Mouse (Mus musculus): ENCODE results near the gene Tmc5.

The Tmc5 gene

DNA sequence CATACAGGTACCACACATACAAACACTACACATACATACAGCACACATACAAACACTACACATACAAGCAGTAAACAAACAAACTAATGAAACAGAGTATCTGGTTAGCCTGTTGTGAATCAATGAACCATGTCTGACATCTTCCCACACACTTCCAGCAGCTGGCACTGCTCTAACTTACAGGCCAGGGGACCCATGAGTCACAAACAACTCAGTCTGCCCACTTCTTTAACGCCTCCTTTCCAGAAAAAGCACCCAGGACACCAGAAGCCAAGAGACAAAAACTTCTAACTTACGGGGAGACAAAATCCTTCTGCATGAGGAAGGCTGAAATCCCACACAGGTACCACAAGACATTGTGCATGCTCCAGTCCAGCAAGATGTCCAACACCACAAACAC lies 94.2 kb downstream of the Tmc5 start:
- no peak for DNase-seq (ENCODE audit: low read depth, low spot score)

DNA sequence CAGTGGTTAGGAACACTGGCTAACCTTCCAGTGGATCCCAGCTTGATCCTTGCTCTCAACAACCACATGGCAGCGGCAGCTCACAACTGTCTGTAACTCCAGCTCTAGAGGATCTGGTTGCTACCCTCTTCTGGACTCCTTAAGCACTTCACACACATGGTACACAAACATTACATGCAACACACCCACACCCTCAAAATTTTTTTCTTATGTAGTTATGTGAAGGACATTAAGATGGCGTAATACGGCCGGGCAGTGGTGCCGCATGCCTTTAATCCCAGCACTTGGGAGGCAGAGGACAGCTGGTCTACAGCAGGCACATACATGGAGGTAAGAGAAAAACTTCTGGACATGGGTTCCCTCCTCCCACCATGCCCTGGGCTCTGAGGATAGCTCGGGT lies 99.0 kb downstream of the Tmc5 start:
- no peak for DNase-seq (ENCODE audit: low read depth, low spot score)

DNA sequence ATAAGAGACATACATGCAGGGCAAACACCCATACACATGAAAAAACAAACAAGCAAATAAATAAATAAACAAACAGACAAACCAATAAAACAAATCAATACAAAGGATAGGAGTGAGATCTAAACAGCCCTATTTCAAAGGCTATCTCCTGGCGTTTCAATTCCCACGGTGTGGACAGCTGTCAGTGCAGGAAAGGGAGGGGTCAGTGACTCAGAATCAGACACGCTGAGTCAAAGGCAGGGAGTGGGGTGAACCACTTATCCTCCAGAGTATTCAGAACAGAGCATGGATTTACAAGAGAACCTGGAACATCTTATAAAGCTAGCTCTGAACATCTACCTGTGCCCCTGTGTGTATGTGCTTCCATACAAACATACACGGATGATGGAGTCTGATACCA lies 100.1 kb downstream of the Tmc5 start:
- DNase-seq (ENCODE audit: low read depth, low spot score): no peak

DNA sequence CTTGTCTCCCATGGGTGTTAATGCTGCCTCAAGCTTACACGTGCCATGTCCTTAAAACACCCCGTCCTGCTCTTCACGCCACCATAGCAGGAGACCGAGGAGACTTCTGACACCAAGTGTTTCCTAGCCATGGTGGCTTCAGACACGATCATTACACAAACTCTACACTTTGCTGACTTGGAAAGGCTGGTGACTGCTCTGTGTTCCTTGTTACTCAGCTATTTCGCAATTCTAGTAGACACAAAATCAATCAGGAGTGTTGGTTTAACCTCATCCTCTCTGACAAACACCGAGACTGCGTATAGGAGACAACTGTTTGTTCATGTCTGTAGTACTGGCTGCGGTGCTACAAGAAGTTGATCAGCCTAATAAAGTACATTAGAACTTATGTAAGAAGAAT lies 101.8 kb downstream of the Tmc5 start:
- no peak for DNase-seq (ENCODE audit: low read depth, low spot score)

DNA sequence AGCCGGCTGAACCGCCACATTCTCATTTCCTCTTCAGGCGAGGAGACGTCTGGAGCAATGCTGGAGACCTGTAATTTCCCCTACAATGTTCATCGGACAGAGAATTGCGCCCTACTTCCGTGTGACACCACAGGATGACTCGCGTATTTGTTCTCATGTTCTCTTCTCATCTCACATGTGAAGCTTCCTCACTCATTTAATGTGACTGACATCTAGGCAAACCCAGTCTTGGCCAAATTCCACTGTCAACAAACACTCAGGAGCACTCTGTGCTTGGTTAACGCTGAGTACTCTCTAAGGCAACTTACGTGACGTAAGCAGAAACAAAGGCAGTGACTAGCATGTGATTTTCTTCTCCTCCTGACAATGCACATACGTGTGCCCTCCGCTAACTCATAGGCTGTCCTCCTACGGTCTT lies 106.1 kb downstream of the Tmc5 start:
- DNase-seq (ENCODE audit: low read depth, low spot score): no peak

DNA sequence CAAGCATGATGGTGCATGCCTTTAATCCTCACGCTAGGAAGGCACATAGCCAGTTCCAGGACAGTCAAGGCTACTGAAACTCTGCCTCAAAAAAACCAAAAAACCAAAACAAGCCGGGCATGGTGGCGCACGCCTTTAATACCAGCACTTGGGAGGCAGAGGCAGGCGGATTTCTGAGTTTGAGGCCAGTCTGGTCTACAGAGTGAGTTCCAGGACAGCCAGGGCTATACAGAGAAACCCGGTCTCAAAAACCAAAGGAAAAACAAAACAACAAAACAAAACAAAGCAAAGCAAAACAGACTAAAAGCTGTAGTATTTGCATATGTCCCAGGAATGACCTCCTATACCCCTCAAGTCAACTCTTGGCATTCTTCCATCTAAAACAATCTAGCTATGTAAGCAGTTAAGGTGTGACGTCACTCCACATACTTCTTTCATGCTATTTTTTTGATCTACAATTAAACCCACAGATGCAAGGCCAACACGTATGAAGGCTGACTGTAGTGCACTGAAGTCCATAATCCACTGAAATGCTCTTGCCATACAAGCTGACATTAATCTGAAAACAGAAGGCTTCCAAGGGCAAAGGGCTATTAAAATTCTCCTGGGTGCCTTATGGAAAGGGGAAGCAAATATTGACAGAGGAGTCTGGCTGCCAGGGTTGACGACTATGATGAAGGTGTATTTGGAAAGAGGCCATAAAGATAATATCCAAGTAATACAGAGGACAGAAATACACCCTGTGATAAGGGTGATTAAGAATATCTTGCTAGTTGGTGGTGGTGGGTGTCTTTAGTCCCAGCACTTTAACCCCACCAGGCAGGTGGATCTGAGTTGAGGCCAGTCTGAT lies 107.1 kb downstream of the Tmc5 start:
- no peak for DNase-seq (ENCODE audit: low read depth, low spot score)

DNA sequence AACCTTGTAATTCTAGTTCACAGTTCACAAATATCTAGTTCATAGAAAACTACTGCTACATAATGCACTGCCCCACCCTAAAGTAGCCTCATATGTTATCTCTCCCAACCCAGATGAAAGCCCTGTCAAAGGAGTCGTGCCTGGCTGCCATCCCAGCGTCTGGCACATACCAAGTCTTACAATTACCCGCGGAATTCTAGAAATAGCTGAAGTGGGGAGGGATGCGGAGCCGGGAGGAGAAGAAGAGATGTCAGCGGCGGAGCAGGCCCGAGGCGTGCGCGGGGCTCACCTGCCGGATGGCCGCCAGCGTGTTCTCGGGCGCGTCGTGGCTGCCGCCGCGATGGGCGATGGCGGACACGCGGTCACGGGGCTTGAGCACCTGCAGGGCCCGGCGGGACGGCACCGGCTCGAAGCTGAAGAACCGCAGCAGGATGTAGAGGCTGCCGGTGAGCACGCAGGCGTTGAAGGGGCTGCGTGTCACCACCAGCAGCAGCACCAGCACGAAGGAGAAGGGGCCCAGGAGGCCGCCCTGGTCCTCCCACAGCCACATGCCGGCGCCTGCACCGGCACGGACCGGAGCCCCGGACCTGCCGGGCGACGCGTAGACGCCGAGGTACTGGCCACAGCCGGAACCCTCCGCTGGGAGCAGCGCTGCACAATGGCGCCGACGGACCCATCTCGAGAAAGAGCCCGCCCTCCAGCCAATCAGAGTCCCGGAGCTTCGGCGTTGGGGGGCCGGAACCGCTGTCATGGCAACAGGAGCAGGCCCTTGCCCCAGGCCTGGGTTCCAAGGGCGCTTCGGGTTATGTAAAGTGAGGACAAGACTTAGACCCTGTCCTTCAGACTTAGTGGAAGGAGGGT lies 108.2 kb downstream of the Tmc5 start, which contains the start of gene Gde1:
TSS of gene Gde1 (minus strand) at position 678 of the 861 bp plus-strand sequence.
- peak; percentile 89 for DNase-seq (ENCODE audit: low read depth, low spot score)

DNA sequence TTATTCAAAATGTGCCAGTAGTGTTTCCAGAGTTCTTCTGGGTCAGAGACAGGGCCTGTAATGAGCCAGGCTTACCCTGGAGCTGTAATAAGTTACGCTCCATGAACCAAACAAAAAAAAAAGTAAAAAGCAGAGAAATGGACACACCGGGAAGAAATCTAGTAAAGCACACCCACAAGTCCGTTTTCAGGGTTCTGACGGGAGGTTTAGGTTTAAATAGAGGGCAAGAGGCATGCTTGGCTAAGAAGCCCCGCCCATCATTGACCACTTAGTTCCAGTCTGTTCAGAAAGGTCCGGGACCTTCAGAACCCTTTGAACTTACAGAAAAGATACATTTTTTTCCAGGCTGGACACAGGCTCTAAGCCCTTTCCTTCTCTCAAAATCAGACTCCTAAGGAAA lies 109.0 kb downstream of the Tmc5 start:
- no peak for DNase-seq (ENCODE audit: low read depth, low spot score)

DNA sequence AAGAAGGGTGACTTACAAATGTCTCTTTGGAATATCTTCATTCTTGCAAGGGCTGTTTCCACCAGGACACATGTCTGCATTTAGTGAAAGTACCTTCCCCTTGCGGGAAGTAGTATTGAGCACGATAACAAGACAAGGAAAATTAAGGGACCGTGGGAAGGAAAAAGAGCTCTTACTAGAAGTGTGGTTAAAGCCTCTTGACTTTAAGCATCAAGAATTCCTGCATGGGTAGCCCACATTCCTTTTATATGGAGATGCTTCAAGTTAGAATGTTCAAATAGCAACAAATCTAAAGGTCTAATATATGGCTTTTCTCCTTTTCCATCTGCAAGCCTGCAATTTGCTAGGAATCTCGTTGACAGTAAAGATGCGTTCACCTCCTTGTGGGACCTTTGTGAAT lies 109.4 kb downstream of the Tmc5 start:
- DNase-seq (ENCODE audit: low read depth, low spot score): no peak

DNA sequence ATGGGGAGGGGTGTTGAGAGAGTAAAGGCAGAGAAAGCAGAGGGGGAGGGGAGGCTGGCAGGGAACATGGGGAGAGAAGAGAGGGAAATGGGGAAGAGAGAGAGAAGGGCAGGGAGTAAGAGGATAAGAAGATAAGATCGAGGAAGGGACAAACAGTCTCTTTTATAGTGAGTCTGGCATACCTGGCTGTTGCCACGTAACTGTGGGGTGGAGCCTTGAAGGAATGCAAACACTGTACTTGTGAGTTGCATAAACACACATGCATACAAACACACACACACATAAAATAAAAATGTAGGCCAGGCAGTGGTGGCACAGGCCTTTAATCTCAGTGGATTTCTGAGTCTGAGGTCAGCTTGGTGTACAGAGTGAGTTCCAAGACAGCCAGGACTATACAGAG lies 110.1 kb downstream of the Tmc5 start:
- DNase-seq (ENCODE audit: low read depth, low spot score): no peak

DNA sequence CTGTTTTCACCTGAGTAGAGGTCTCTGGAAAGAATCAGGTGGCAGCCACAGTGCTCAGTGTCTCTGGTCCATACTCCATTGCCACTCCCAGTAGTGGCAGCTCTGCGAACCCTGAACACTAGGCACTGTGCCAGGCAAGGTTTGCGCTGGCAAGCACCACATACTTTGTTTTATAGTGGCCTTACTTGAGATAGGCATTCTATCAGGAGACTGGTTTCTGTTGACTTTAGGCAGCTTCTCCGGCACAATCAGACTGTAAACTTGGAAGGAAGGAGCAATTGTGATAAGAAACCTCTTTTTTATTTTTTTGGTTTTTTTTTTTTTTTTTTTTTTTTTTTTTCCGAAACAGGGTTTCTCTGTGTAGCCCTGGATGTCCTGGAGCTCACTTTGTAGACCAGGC lies 110.9 kb downstream of the Tmc5 start:
- no peak for DNase-seq (ENCODE audit: low read depth, low spot score)

DNA sequence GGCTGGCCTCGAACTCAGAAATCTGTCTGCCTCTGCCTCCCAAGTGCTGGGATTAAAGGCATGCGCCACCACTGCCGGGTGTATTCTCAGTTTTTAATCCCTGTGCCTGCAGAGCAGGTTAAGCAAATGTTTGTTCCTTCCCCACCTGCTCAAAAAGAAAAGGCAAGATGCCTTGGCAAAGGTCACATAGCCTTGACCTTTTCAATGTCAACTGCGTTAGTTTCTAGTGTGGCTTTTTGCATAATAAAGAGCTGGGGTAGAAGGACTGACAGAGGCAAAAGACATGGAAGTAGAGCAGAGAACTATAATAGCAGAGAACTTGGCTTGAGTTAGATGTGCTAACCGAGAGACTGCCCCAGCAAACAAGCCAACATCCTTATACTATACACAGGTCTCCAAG lies 113.7 kb downstream of the Tmc5 start:
- DNase-seq (ENCODE audit: low read depth, low spot score): no peak

DNA sequence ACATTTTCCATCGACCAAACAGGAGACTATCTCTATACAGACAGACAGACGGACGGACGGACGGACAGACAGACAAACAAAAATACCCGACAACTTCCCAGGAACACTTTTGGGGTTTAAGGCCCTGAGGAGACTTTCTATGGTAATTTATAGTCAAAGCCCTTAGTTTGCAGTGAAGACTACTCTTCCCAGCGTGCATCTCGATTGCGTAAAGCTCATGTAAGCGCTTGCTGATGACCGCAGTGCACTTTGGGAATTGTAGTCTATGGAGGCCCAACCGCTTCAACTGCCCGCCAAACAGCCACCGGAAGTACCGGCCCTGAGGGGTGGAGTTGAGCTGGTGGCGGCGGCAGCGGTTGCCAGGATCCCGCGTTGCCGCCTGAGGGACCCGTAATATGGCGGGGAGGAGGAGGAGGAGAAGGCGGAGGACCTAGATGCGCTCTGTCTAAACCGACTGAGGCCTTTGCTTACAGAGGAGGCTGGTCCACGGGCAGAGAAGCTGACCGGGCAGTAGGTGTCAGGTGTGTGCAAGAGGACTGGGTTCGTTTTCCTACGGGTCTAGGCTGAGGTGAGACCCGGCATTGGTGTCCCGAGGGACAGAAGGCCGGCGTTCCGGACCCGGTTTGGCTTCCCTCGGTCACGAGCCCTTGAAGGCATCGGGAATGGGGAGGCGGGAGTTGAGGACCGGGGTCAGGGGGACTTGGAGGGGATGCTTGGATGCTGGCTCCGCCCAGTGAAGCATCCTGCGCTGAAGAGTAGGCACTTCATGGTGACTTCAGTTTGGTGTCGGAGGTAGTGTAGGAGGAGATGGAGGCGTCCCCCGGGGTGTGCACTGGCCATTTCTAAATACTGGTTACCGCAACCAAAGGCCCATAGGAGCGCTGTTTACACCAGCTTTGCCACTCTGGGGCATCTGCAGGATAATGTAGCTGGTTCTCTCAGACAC lies 115.4 kb downstream of the Tmc5 start, which contains the start of gene Ccp110:
TSS of gene Ccp110 (plus strand) at position 325 of the 946 bp plus-strand sequence.
- peak; percentile 96 for DNase-seq (ENCODE audit: low read depth, low spot score)

DNA sequence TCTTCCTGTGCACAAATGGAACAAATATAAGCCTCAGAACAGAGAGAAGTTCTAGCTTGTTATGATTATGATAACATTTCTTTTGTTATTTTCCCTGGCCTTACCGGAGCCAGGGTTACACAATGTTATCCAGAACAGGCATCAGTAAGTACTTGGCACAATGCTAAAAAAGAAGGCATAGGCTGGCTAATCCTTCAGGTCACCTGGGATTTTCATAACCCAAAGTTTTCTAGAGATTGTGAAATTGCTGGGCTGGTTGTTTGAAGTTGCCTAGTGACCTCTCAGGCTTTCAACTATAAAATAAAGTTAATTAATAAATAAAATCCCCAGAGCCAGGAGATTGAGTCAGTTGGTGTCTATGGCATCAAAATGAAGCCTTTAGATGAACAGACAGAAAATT lies 117.8 kb downstream of the Tmc5 start:
- no peak for DNase-seq (ENCODE audit: low read depth, low spot score)

DNA sequence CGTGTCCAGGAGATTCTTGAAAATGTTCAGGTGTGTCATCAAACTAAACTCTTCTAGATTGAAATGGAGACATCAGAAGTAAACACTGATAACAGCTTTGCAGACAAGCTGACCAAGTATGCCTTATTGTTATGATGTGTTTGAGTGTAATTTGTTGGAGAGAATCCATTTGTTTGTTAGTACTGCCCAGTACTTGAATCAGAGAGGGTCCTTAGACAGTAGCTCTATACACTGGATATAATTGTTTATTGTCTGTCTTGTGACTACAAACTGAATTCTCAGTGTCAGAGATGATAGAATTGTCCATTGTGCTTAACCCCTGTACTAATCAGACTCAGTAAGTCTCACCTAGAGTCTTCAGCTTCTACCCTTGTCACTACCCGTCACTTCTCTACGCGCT lies 121.0 kb downstream of the Tmc5 start:
- DNase-seq (ENCODE audit: low read depth, low spot score): no peak

DNA sequence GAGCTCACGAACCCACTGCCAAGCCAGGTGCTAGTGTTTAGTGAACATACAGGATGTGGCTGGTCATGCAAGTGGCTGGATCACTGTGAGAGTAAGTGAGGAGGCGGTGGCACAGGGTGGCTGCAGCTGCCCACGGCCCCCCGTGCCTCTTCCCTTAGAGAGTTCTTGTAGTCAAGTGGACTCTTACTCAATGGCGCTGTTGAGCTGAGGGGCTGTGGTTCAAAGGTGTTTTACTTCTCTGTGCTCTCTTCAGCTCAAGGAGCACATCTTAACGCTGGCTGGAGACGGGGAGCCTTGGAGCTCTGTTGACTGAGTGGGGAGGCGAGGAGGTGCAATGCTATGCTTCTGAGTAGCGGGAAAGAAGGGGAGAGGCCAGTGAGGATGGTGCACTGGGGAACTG lies 126.8 kb downstream of the Tmc5 start:
- DNase-seq (ENCODE audit: low read depth, low spot score): no peak
